Mouse (Mus musculus): Measurements from ENCODE around the gene Gm20721. TPM values are rescaled to one million over a fixed set of nuclear protein-coding genes. Genes with fewer than 3 reads are reported as not detected.

Gene Gm20721
- total and polyA plus RNA-seq, 3 experiments, result 55.7 to 363 TPM; not detected in 1

DNA sequence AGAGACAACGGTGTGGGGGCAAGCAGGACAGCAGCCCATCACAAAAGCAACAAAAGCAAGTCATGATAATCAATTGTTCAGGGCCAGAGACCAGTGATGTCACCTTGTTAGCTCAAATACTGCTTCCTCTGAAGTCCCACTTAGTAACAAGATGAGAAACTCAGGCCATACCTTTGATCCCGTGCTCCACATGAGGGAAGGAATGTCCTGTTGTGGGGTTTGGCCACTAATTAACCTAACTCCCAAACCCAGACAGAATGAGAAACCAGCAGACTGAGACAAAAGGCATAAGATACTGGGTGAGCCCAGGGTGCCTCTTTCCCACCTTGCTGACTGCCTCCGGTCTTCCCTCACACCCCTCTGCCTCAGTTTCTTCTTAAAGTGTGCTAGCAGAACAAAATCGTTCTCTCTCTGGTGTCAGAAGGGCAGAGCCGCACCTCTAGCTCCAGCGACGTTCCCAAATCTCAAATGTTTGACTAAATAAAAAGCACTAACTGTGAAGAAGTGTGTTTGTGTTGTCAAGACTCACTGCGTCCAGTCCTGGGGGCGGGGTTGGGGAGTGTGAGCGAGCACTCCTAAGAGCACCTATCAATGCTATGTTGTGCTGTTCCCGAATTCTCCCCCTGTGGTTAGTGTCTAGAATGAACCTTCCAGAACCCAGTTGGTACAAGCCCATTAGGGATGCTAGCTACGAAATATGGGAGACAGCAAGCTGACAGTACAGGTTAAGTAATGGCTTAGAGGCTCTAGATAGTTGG is 57.7 kb downstream of the Gm20721 start:
- dilution Hi-C loops (cut with MboI; ENCODE audit: extremely low pct_ligation_motif_present, extremely low pct_unique_long_range_greater_than_20kb, low sequenced_read_pairs) (no loop called here), in situ Hi-C loops (cut with MboI; ENCODE audit: low pct_ligation_motif_present, low pct_unique_long_range_greater_than_20kb, low sequenced_read_pairs) (no loop called here)

DNA sequence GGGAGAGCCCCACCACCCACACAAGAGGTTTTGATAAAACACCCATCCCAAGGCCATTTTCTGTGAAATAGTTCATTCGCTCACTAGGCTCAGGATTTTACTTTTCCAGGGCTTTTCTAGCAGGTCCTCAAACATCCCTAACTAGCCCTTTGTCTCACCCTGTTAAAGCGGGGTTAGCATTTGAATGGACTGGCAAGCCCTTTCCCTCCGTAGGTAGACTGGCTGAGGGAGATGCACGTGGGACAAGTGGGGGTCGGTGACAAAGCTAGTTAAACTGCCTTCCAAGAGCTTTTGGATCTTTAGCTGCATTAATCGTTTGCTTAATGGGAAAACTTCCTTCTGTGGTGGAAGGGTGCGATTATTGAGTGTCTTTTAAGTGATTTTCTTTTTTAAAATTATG is 58.6 kb downstream of the Gm20721 start:
- no peaks in the 10 kb centered on the region for H3K27me3 ChIP-seq (replicated peaks)
- H3K79me2 ChIP-seq (replicated peaks; ENCODE audit: control insufficient read depth, extremely low read depth, insufficient read depth, poor library complexity, severe bottlenecking), result peaks cover 48% of the 10 kb centered on the region
- no peak for DNase-seq (ENCODE audit: extremely low read depth)
- TF ChIP-seq ZC3H11A (IDR thresholded peaks at IDR 0.05; ENCODE audit: low read depth, low read length), result no peak
- no peak for TF ChIP-seq MAFK (IDR thresholded peaks at IDR 0.05; ENCODE audit: insufficient replicate concordance, low read length)
- no peak for TF ChIP-seq NRF1 (IDR thresholded peaks at IDR 0.05; ENCODE audit: low read depth, low read length)
- no peak for TF ChIP-seq MYC (IDR thresholded peaks at IDR 0.05; ENCODE audit: low read depth, low read length)
- no peak for TF ChIP-seq TBP (conservative IDR thresholded peaks at IDR 0.05; ENCODE audit: low read depth, low read length)
- no peak for TF ChIP-seq KAT2A (IDR thresholded peaks at IDR 0.05; ENCODE audit: insufficient replicate concordance, low read length)
- peaks cover 1 to 24% of the 10 kb centered on the region in 2 experiments; a peak in 3 of 4 replicates for H3K4me1 ChIP-seq (ENCODE audit: control insufficient read depth in 1 of 2, insufficient read depth in 2 of 2)
- H3K9ac ChIP-seq (ENCODE audit: insufficient read depth, low read depth), result no peak overlapping the region
- dilution Hi-C loops (cut with MboI; ENCODE audit: extremely low pct_ligation_motif_present, extremely low pct_unique_long_range_greater_than_20kb, low sequenced_read_pairs) (no loop called here), in situ Hi-C loops (cut with MboI; ENCODE audit: low pct_ligation_motif_present, low pct_unique_long_range_greater_than_20kb, low sequenced_read_pairs) (no loop called here)
- no peak overlapping the region for H3K27ac ChIP-seq (ENCODE audit: insufficient read depth, low read depth)
- no peak overlapping the region for H3K4me2 ChIP-seq (ENCODE audit: insufficient read depth, low read depth, poor library complexity, severe bottlenecking)
- peaks cover 48 to 88% of the 10 kb centered on the region in 2 experiments for H3K36me3 ChIP-seq (replicated peaks in 1 of 2; ENCODE audit: control insufficient read depth in 1 of 2, insufficient read depth in 1 of 2, low read length in 1 of 2)
- no peak overlapping the region for H3K4me3 ChIP-seq (replicated peaks in 1 of 3; ENCODE audit: low read depth in 2 of 3, low read length in 2 of 3, poor library complexity in 1 of 3)
- H3K9me3 ChIP-seq (replicated peaks; ENCODE audit: low read length), result peaks cover 21% of the 10 kb centered on the region

More for the DNA sequence above, 57.7 kb downstream of the Gm20721 start:
- Histone ChIP-seq H3K4me1 (ENCODE audit: control insufficient read depth in 1 of 2, insufficient read depth in 2 of 2) (peaks cover 3 to 27% of the 10 kb centered on the region in 2 experiments; a peak in 3 of 4 replicates), H3K36me3 (replicated peaks in 1 of 2; ENCODE audit: control insufficient read depth in 1 of 2, insufficient read depth in 1 of 2, low read length in 1 of 2) (peaks cover 40 to 82% of the 10 kb centered on the region in 2 experiments), H3K27ac (ENCODE audit: insufficient read depth, low read depth) (no peak overlapping the region), H3K27me3 (replicated peaks) (no peaks in the 10 kb centered on the region), H3K4me3 (replicated peaks in 1 of 3; ENCODE audit: low read depth in 2 of 3, low read length in 2 of 3, poor library complexity in 1 of 3) (no peak overlapping the region), H3K4me2 (ENCODE audit: insufficient read depth, low read depth, poor library complexity, severe bottlenecking) (no peak overlapping the region), H3K9me3 (replicated peaks; ENCODE audit: low read length) (peaks cover 21% of the 10 kb centered on the region), H3K9ac (ENCODE audit: insufficient read depth, low read depth) (no peak overlapping the region), H3K79me2 (replicated peaks; ENCODE audit: control insufficient read depth, extremely low read depth, insufficient read depth, poor library complexity, severe bottlenecking) (peaks cover 55% of the 10 kb centered on the region)
- no peak for DNase-seq (ENCODE audit: extremely low read depth)
- TF ChIP-seq ZC3H11A (IDR thresholded peaks at IDR 0.05; ENCODE audit: low read depth, low read length) (no peak), CHD2 (IDR thresholded peaks at IDR 0.05; ENCODE audit: low read length) (no peak), CTCF (conservative IDR thresholded peaks at IDR 0.05 in 1 of 2, IDR thresholded peaks at IDR 0.05 in 1 of 2; ENCODE audit: low read depth in 2 of 2, low read length in 2 of 2) (no peak), ELF1 (IDR thresholded peaks at IDR 0.05; ENCODE audit: low read depth, low read length) (no peak), NELFE (IDR thresholded peaks at IDR 0.05; ENCODE audit: low read depth, low read length) (no peak), PAX5 (IDR thresholded peaks at IDR 0.05; ENCODE audit: low read length) (no peak), POLR2AphosphoS2 (IDR thresholded peaks at IDR 0.05; ENCODE audit: low read depth, low read length) (no peak), RCOR1 (conservative IDR thresholded peaks at IDR 0.05; ENCODE audit: low read depth, low read length) (no peak), KAT2A (IDR thresholded peaks at IDR 0.05; ENCODE audit: insufficient replicate concordance, low read length) (no peak), HCFC1 (IDR thresholded peaks at IDR 0.05; ENCODE audit: low read depth, low read length) (no peak), GABPA (IDR thresholded peaks at IDR 0.05; ENCODE audit: insufficient replicate concordance, low read depth, low read length) (no peak), TCF12 (IDR thresholded peaks at IDR 0.05; ENCODE audit: low read depth, low read length) (no peak), POLR2A (IDR thresholded peaks at IDR 0.05; ENCODE audit: low read depth, low read length) (no peak), MXI1 (IDR thresholded peaks at IDR 0.05; ENCODE audit: low read depth, low read length) (no peak)
